Mouse (Mus musculus) ES-E14 (cell line): ENCODE measurements at regions not wholly inside any gene's neighbourhood (a gene's known extent, or its start where the extent isn't known, plus 50 kb on each side); places are given as distances from the start of the nearest gene placed in this dataset.

Source experiments
- DNase-seq: peaks from one replicate; pipeline ENCODE4 v3.0.0-alpha.2; 2013; ENCODE audit warnings: low read depth, low spot score
- H3K27ac ChIP-seq: 2 replicates; pipeline ENCODE4 v1.5.1; 2012; ENCODE audit warnings: low read depth, mild to moderate bottlenecking, low read length, moderate library complexity, mixed read lengths; ENCODE audit not compliant: poor library complexity, insufficient read depth, severe bottlenecking
- H3K36me3 ChIP-seq: 2 replicates; pipeline ENCODE4 v1.6.1; 2012; ENCODE audit warnings: mild to moderate bottlenecking, low read length, moderate library complexity, mixed read lengths; ENCODE audit not compliant: control insufficient read depth, poor library complexity, insufficient read depth, severe bottlenecking
- H3K4me1 ChIP-seq, 2 experiments: fragments of 150-350 bp in 1 of 2; sonication (generic) in 1 of 2; 2 replicates each; pipeline ENCODE4 v1.6.1; 2012; ENCODE audit warnings: low read length in 2 of 2, mild to moderate bottlenecking in 1 of 2, mixed read lengths in 1 of 2; ENCODE audit not compliant: control insufficient read depth in 2 of 2, insufficient read depth in 2 of 2, poor library complexity in 1 of 2
- H3K4me3 ChIP-seq, 2 experiments: fragments of 150-350 bp in 1 of 2; sonication (generic) in 1 of 2; 2 replicates each; pipeline ENCODE4 v1.5.1; 2012; ENCODE audit warnings: low read length in 2 of 2, low read depth in 1 of 2, mild to moderate bottlenecking in 1 of 2, mixed read lengths in 1 of 2; ENCODE audit not compliant: insufficient read depth in 1 of 2, poor library complexity in 1 of 2, severe bottlenecking in 1 of 2
- H3K9ac ChIP-seq: 2 replicates; pipeline ENCODE4 v1.6.1; 2012; ENCODE audit warnings: low read depth, mild to moderate bottlenecking, low read length, mixed read lengths; ENCODE audit not compliant: poor library complexity, insufficient read depth, severe bottlenecking
- H3K9me3 ChIP-seq: fragments of 150-350 bp; sonication (generic); 2 replicates; pipeline ENCODE4 v1.6.1; 2012; ENCODE audit warnings: low read depth, mild to moderate bottlenecking, low read length; ENCODE audit not compliant: control insufficient read depth, insufficient read depth
- CHD2 ChIP-seq: IDR thresholded peaks from 2 replicates; pipeline ENCODE4 v1.6.1; 2014; ENCODE audit warnings: mild to moderate bottlenecking, low read depth, low read length, inconsistent platforms
- HCFC1 ChIP-seq: IDR thresholded peaks from 2 replicates; pipeline ENCODE4 v1.6.1; 2012; ENCODE audit warnings: low read length, inconsistent platforms, borderline replicate concordance; ENCODE audit not compliant: insufficient read depth
- MAFK ChIP-seq: IDR thresholded peaks from 2 replicates; pipeline ENCODE4 v1.6.1; 2014; ENCODE audit warnings: mild to moderate bottlenecking, low read depth, low read length, inconsistent platforms; ENCODE audit not compliant: insufficient read depth
- ZC3H11A ChIP-seq: IDR thresholded peaks from 2 replicates; pipeline ENCODE4 v1.6.1; 2012; ENCODE audit warnings: low read depth, mild to moderate bottlenecking, inconsistent platforms, low read length, borderline replicate concordance
- ZNF384 ChIP-seq: IDR thresholded peaks from 2 replicates; pipeline ENCODE4 v1.6.1; 2012; ENCODE audit warnings: low read depth, low read length, inconsistent platforms
- in situ Hi-C, 2 experiments: fragments of 600-800 bp; cut with MboI; formaldehyde crosslinking; loops; one replicate each; pipeline ENCODE4 v1.15.1; 2025; ENCODE audit warnings: low sequenced_read_pairs in 2 of 2, inconsistent platforms in 1 of 2; ENCODE audit not compliant: unreplicated experiment in 2 of 2

DNA sequence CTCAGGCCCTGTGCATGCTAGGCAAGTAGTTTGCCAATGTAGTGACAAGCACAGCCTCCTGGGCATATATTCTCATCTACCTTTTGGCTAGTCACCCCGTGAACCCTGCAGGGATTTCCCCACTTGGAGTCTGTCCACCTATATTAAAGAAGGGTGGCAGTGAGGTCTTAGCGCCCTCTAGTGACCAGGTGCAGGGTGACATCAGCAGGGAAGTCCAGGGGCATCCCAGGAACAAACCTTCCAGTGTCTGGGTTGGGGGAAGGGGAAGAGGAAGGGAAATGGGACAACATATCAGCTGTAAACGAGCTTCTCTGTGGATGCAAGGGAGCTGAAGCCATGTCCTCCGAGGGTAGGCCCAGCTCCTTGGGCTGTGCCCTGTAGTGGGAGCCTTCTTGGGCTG lies 245.7 kb upstream of the Mocs1 start:
- Histone ChIP-seq H3K4me1 (no peaks in the 10 kb centered on the region), H3K9me3 (no peaks in the 10 kb centered on the region), H3K4me3 (no peak overlapping the region), H3K9ac (no peak overlapping the region), H3K27ac (no peak overlapping the region), H3K36me3 (no peaks in the 10 kb centered on the region)
- in situ Hi-C loops = loop anchor here (25.0 kb wide), 1 partner anchor 245 kb away; the partner anchor contains the start of gene Lrfn2 (in 2 of the 2)
- peak; percentile 62 for DNase-seq
- no peak for TF ChIP-seq MAFK
- peak; percentile 79 for TF ChIP-seq ZC3H11A
- TF ChIP-seq CHD2 = no peak
- no peak for TF ChIP-seq HCFC1
- TF ChIP-seq ZNF384 = no peak

DNA sequence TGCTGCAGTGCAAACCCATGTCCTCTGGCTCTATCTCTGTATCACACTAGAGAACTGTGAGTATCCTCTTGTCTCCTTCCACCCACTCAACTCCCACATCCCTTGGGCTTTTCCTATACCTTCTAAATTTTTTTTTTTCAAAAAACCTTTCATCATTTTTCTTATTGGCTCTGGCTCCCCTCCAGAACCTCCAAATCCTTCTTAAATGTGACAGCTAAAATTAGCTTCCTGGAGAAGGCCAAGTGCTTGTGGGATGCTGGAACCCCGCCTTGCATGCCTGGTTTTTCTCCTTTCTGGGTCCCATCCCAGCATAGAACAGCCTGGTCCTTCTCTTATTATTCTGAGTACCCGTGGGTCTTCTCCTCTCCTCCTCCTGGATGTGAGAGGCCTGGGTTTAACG lies 244.2 kb upstream of the Mocs1 start:
- in situ Hi-C loops = loop anchor here (25.0 kb wide), 1 partner anchor 247 kb away; the partner anchor contains the start of gene Lrfn2 (in 2 of the 2)
- no peak for TF ChIP-seq MAFK
- TF ChIP-seq ZNF384 = no peak
- TF ChIP-seq HCFC1 = no peak
- no peak for TF ChIP-seq ZC3H11A
- no peak for TF ChIP-seq CHD2

DNA sequence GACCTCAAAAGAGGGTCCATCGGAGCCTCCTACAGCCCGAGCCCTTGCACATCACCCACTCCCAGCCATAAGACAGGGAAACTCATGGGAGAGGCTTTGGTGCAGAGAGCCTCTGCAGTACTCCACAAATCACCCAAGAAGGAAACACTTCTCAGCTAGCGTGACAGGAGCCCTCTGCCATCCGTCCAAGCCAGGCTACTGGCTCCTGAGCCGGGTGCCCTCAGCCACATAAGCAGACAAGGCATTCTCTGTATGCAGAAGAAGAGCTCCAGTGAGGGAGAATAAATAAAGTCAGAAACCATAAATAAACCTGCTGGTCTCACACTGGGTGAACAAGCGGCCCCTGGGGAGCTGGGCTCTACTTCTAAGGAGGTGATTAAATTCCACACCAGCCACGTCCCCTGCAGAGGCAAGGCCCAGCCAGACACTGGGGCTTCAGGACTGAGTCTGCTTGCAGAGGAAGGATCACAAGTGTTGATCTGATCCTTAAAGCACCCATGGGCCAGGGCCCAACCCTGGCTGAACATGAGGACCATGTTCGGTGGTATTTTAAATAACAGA lies 243.0 kb upstream of the Mocs1 start:
- in situ Hi-C loops = loop anchor here (25.0 kb wide), 1 partner anchor 248 kb away; the partner anchor contains the start of gene Lrfn2 (in 2 of the 2)
- H3K36me3 ChIP-seq = no peaks in the 10 kb centered on the region
- no peak overlapping the region for H3K4me3 ChIP-seq
- no peak for DNase-seq
- no peak for TF ChIP-seq MAFK
- TF ChIP-seq ZNF384 = no peak
- no peak for TF ChIP-seq ZC3H11A
- TF ChIP-seq HCFC1 = no peak
- no peak for TF ChIP-seq CHD2
- no peak overlapping the region for H3K27ac ChIP-seq
- H3K9ac ChIP-seq = no peak overlapping the region
- no peaks in the 10 kb centered on the region for H3K4me1 ChIP-seq
- no peaks in the 10 kb centered on the region for H3K9me3 ChIP-seq

More for the DNA sequence above, 244.2 kb upstream of the Mocs1 start:
- Histone ChIP-seq H3K36me3 (no peaks in the 10 kb centered on the region), H3K9me3 (no peaks in the 10 kb centered on the region), H3K9ac (no peak overlapping the region), H3K4me3 (no peak overlapping the region), H3K4me1 (no peaks in the 10 kb centered on the region), H3K27ac (no peak overlapping the region)
- DNase-seq = no peak

DNA sequence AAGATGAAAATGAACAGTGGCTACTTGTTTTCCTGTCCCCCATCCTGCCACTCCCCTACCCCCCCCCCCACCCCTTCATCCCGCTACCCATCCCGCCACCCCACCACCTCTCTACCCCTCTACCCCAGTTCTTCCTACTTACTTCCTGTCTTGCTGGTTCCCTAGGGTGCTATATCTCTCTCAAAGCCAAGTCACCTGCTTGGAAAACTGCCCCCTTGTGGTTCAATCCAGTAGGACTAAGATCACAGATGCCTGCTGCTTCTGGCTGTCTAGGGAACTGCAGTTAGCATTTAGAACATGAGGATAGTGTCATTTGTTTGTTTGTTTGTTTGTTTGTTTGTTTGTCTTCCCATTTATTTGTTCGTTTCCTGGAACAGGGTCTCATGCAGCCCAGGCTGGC lies 238.4 kb upstream of the Mocs1 start:
- in situ Hi-C loops = loop anchor here (25.0 kb wide), 1 partner anchor 252 kb away; the partner anchor contains the start of gene Lrfn2 (in 2 of the 2)

More for the DNA sequence above, 238.4 kb upstream of the Mocs1 start:
- Histone ChIP-seq H3K9ac (no peak overlapping the region), H3K27ac (no peak overlapping the region), H3K9me3 (no peaks in the 10 kb centered on the region), H3K36me3 (no peaks in the 10 kb centered on the region), H3K4me3 (no peak overlapping the region), H3K4me1 (no peaks in the 10 kb centered on the region)
- peak; percentile 59 for DNase-seq
- TF ChIP-seq MAFK (no peak), ZC3H11A (peak; percentile 75), CHD2 (no peak)
